Mouse (Mus musculus): ENCODE results near the gene Kbtbd6. TPM values are rescaled to one million over a fixed set of nuclear protein-coding genes. Genes with fewer than 3 reads are reported as not detected.

The Kbtbd6 gene
- total and polyA plus RNA-seq, 3 experiments = 0.12 TPM; not detected in 2

DNA sequence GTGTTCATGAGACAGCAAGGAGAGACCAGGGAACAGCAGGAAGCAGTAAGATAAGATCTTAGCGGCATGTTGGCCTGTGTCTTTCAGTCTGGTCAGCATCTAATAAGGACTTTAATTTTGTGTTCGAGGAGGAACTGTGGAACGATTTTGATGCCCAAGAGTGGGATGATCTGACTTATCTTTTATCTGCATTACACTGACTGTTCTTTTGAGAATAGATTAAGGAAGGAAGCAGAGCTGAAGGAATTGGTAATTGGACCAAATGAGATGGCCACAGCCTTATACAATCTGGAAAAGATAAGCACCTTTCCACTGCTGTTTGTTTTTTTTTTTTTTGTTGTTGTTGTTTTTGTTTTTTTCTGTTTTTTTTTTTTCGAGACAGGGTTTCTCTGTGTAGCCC lies 49.1 kb downstream of the Kbtbd6 start:
- Histone ChIP-seq H3K9me3 (replicated peaks; ENCODE audit: insufficient read depth, low read length) (no peaks in the 10 kb centered on the region), H3K4me3 (ENCODE audit: control insufficient read depth in 1 of 2, insufficient read depth in 1 of 2, low read depth in 2 of 2, low read length in 2 of 2) (no peak overlapping the region), H3K9ac (ENCODE audit: control insufficient read depth, low read depth, low read length, poor library complexity, severe bottlenecking) (no peak overlapping the region), H3K4me1 (ENCODE audit: control insufficient read depth in 1 of 2, insufficient read depth in 2 of 2, low read length in 2 of 2) (peaks cover 5 to 19% of the 10 kb centered on the region in 2 experiments), H3K27me3 (ENCODE audit: control insufficient read depth in 1 of 2, insufficient read depth in 2 of 2, low read length in 2 of 2) (no peaks in the 10 kb centered on the region), H3K27ac (ENCODE audit: control insufficient read depth, low read depth, low read length) (no peak overlapping the region), H3K79me2 (ENCODE audit: control insufficient read depth, insufficient read depth, low read length, poor library complexity) (no peaks in the 10 kb centered on the region), H3K36me3 (ENCODE audit: control insufficient read depth in 1 of 2, insufficient read depth in 2 of 2, low read length in 2 of 2) (peaks cover 0 to 14% of the 10 kb centered on the region in 2 experiments; a peak in 2 of 4 replicates)
- DNase-seq (ENCODE audit: low read depth, low spot score) = peak; percentile 28
- no peak for TF ChIP-seq CHD2 (IDR thresholded peaks at IDR 0.05; ENCODE audit: low read length)
- TF ChIP-seq MXI1 (IDR thresholded peaks at IDR 0.05; ENCODE audit: low read depth, low read length) = no peak
- no peak for TF ChIP-seq UBTF (IDR thresholded peaks at IDR 0.05; ENCODE audit: borderline replicate concordance, insufficient read depth, low read depth, low read length)
- no peak for TF ChIP-seq E2F4 (IDR thresholded peaks at IDR 0.05; ENCODE audit: borderline replicate concordance, low read depth, low read length)
- TF ChIP-seq MYB (IDR thresholded peaks at IDR 0.05; ENCODE audit: low read depth, low read length) = no peak
- no peak for TF ChIP-seq CHD1 (IDR thresholded peaks at IDR 0.05; ENCODE audit: low read depth, low read length)
- no peak for TF ChIP-seq MAFK (IDR thresholded peaks at IDR 0.05; ENCODE audit: borderline replicate concordance, low read depth, low read length)
- TF ChIP-seq TCF12 (IDR thresholded peaks at IDR 0.05; ENCODE audit: low read depth, low read length) = peak; percentile 85
- TF ChIP-seq POLR2A (IDR thresholded peaks at IDR 0.05; ENCODE audit: control insufficient read depth in 1 of 2, insufficient read depth in 1 of 2, low read depth in 1 of 2, low read length in 2 of 2, poor library complexity in 1 of 2) = no peak
- no peak for TF ChIP-seq MAX (IDR thresholded peaks at IDR 0.05; ENCODE audit: low read length)
- no peak for TF ChIP-seq USF1 (IDR thresholded peaks at IDR 0.05; ENCODE audit: low read depth, low read length)
- TF ChIP-seq GATA1 (IDR thresholded peaks at IDR 0.05; ENCODE audit: low read depth, low read length) = peak; percentile 85; the same call in 1 of the 2 replicates
- no peak for TF ChIP-seq POLR2AphosphoS5 (IDR thresholded peaks at IDR 0.05; ENCODE audit: borderline replicate concordance, low read depth, low read length)
- peak; percentile 71 to 76; a peak in 3 of 4 replicates for TF ChIP-seq EP300 (IDR thresholded peaks at IDR 0.05; ENCODE audit: low read depth in 1 of 2, low read length in 2 of 2)
- TF ChIP-seq SIN3A (IDR thresholded peaks at IDR 0.05; ENCODE audit: low read length) = no peak
- TF ChIP-seq JUND (IDR thresholded peaks at IDR 0.05; ENCODE audit: low read depth, low read length) = no peak
- TF ChIP-seq POLR2AphosphoS2 (IDR thresholded peaks at IDR 0.05; ENCODE audit: low read length) = no peak
- no peak for TF ChIP-seq HCFC1 (IDR thresholded peaks at IDR 0.05; ENCODE audit: low read depth, low read length)
- no peak for TF ChIP-seq CTCF (IDR thresholded peaks at IDR 0.05 in 2 of 3, conservative IDR thresholded peaks at IDR 0.05 in 1 of 3; ENCODE audit: control insufficient read depth in 1 of 3, insufficient read depth in 1 of 3, low read depth in 2 of 3, low read length in 3 of 3, poor library complexity in 1 of 3, severe bottlenecking in 1 of 3)
- no peak for TF ChIP-seq TBP (IDR thresholded peaks at IDR 0.05; ENCODE audit: low read depth, low read length)
- no peak for TF ChIP-seq ETS1 (IDR thresholded peaks at IDR 0.05; ENCODE audit: low read depth, low read length)
- TF ChIP-seq ELF1 (IDR thresholded peaks at IDR 0.05; ENCODE audit: low read depth, low read length) = no peak
- peak; percentile 75 for TF ChIP-seq ZNF384 (IDR thresholded peaks at IDR 0.05; ENCODE audit: low read depth, low read length)
- no peak for TF ChIP-seq SMC3 (IDR thresholded peaks at IDR 0.05; ENCODE audit: low read depth, low read length)
- TF ChIP-seq USF2 (IDR thresholded peaks at IDR 0.05; ENCODE audit: borderline replicate concordance in 1 of 2, insufficient read depth in 1 of 2, low read depth in 1 of 2, low read length in 2 of 2) = no peak
- no peak for TF ChIP-seq NRF1 (IDR thresholded peaks at IDR 0.05; ENCODE audit: insufficient read depth, low read depth, low read length, poor library complexity, severe bottlenecking)
- no peak for TF ChIP-seq RAD21 (IDR thresholded peaks at IDR 0.05; ENCODE audit: low read depth, low read length)
- no peak for TF ChIP-seq ZKSCAN1 (IDR thresholded peaks at IDR 0.05; ENCODE audit: low read depth, low read length)
- no peak for TF ChIP-seq NELFE (IDR thresholded peaks at IDR 0.05; ENCODE audit: low read depth, low read length)
- TF ChIP-seq ZC3H11A (IDR thresholded peaks at IDR 0.05; ENCODE audit: low read depth, low read length) = peak; percentile 13; the same call in 1 of the 2 replicates
- no peak for TF ChIP-seq BHLHE40 (IDR thresholded peaks at IDR 0.05; ENCODE audit: borderline replicate concordance, low read depth, low read length)
- TF ChIP-seq KAT2A (conservative IDR thresholded peaks at IDR 0.05; ENCODE audit: low read depth, low read length) = no peak
- TF ChIP-seq ZMIZ1 (IDR thresholded peaks at IDR 0.05; ENCODE audit: low read depth, low read length) = no peak
- no peak for TF ChIP-seq MAZ (IDR thresholded peaks at IDR 0.05; ENCODE audit: low read depth, low read length)
- peak; percentile 62 for TF ChIP-seq RCOR1 (IDR thresholded peaks at IDR 0.05; ENCODE audit: low read depth, low read length)
- no peak for TF ChIP-seq MEF2A (IDR thresholded peaks at IDR 0.05; ENCODE audit: extremely low read depth, insufficient replicate concordance, low read depth, low read length, poor library complexity, severe bottlenecking)
- TF ChIP-seq GABPA (IDR thresholded peaks at IDR 0.05; ENCODE audit: low read depth, low read length) = no peak
- TF ChIP-seq TAL1 (IDR thresholded peaks at IDR 0.05; ENCODE audit: low read length) = 0 out of 2 replicates have a peak, but pooled peaks have one; percentile 16

All from MEL (cell line).